Mouse (Mus musculus): ENCODE measurements around the gene Fmo9. TPM values are rescaled to one million over a fixed set of nuclear protein-coding genes. Genes with fewer than 3 reads are reported as not detected.

Gene Fmo9
- polyA plus RNA-seq, 1 experiment from 2014 or later: not detected

Small RNA genes within 50 kb of the gene (microRNA-seq; reads per million reads assigned to microRNA genes)
- not detected for gene Gm22992

Other genes with a start within 250 kb of the Fmo9 start
- gene Gm4846, start 184.3 kb downstream of the Fmo9 start, polyA plus RNA-seq (2015; fragmentation: Nextera tagmentation; extraction: Ambion mirVana): not detected in 2 replicates
- not detected in 2 replicates for gene Gm4847, start 34.2 kb downstream of the Fmo9 start, polyA plus RNA-seq (2015; fragmentation: Nextera tagmentation; extraction: Ambion mirVana)

All from forebrain, embryonic 16.5 days (tissue).